Mouse (Mus musculus): Measurements from ENCODE around the gene Kcnj5. TPM values are rescaled to one million over a fixed set of nuclear protein-coding genes. Genes with fewer than 3 reads are reported as not detected.

The Kcnj5 gene
- polyA plus RNA-seq, 1 experiment from 2014 or later: 1.6 TPM

GRCm38 (mm10) chr9:32340831-32341230, 3.3 kb downstream of the Kcnj5 start:
- Histone ChIP-seq H3K4me3 (ENCODE audit: low read depth, low read length) (no peak overlapping the region), H3K4me1 (ENCODE audit: control insufficient read depth, low read depth, low read length) (peaks cover 10% of the 10 kb centered on the region), H3K36me3 (ENCODE audit: control insufficient read depth, insufficient read depth) (no peaks in the 10 kb centered on the region), H3K9me3 (replicated peaks; ENCODE audit: control insufficient read depth, low read length) (no peaks in the 10 kb centered on the region), H3K27me3 (ENCODE audit: control insufficient read depth, insufficient read depth, low read depth, low read length) (peaks cover 25% of the 10 kb centered on the region), H3K4me2 (ENCODE audit: low read depth, low read length) (no peak overlapping the region), H3K27ac (ENCODE audit: low read length) (no peak overlapping the region), H3K9ac (ENCODE audit: low read depth, low read length) (no peak overlapping the region)
- ATAC-seq (ENCODE audit: low read depth): 0 out of 2 replicates have a peak, but pooled peaks have one; percentile 45
- 10% methylated on average over 5 of the region's 5 CpGs for WGBS (ENCODE audit: insufficient replicate concordance)

GRCm38 (mm10) chr9:32335389-32336150, 8.6 kb downstream of the Kcnj5 start:
- no peaks in the 10 kb centered on the region for H3K9me3 ChIP-seq (replicated peaks; ENCODE audit: control insufficient read depth, low read length)
- no peak overlapping the region for H3K27ac ChIP-seq (ENCODE audit: low read length)
- ATAC-seq (ENCODE audit: low read depth): peak; percentile 54
- H3K9ac ChIP-seq (ENCODE audit: low read depth, low read length): no peak overlapping the region
- WGBS (ENCODE audit: insufficient replicate concordance): 54% methylated on average over 13 of the region's 13 CpGs
- H3K4me1 ChIP-seq (ENCODE audit: control insufficient read depth, low read depth, low read length): peaks cover 2% of the 10 kb centered on the region
- H3K4me2 ChIP-seq (ENCODE audit: low read depth, low read length): no peak overlapping the region
- no peaks in the 10 kb centered on the region for H3K27me3 ChIP-seq (ENCODE audit: control insufficient read depth, insufficient read depth, low read depth, low read length)
- H3K36me3 ChIP-seq (ENCODE audit: control insufficient read depth, insufficient read depth): no peaks in the 10 kb centered on the region
- no peak overlapping the region for H3K4me3 ChIP-seq (ENCODE audit: low read depth, low read length)

DNA sequence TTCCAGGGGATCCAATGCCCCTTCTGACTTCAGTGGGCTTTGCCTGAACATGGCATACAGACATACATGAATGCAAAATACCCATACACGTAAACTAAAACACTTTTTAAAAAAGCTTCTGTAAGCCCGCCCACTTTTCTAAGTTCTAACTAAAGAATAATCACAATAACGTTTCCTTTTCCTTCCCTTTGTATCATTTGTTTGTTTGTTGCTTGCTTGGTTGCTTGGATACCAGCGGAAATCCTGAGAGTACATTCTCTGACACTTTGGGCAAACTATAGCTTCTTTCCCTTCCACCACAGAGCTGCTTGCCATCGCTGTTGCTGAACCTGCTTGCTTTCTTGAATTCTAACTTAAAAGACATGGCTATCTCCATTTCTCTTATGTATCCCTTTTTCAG, 13.0 kb downstream of the Kcnj5 start:
- Histone ChIP-seq H3K4me3 (ENCODE audit: low read depth, low read length) (no peak overlapping the region), H3K4me1 (ENCODE audit: control insufficient read depth, low read depth, low read length) (no peaks in the 10 kb centered on the region; the same call in 1 of the 2 replicates), H3K9me3 (replicated peaks; ENCODE audit: control insufficient read depth, low read length) (no peaks in the 10 kb centered on the region), H3K27ac (ENCODE audit: low read length) (no peak overlapping the region), H3K27me3 (ENCODE audit: control insufficient read depth, insufficient read depth, low read depth, low read length) (no peaks in the 10 kb centered on the region), H3K4me2 (ENCODE audit: low read depth, low read length) (no peak overlapping the region), H3K9ac (ENCODE audit: low read depth, low read length) (no peak overlapping the region), H3K36me3 (ENCODE audit: control insufficient read depth, insufficient read depth) (no peaks in the 10 kb centered on the region)
- ATAC-seq (ENCODE audit: low read depth): no peak
- WGBS (ENCODE audit: insufficient replicate concordance): 58% methylated on average over 5 of the region's 5 CpGs

DNA sequence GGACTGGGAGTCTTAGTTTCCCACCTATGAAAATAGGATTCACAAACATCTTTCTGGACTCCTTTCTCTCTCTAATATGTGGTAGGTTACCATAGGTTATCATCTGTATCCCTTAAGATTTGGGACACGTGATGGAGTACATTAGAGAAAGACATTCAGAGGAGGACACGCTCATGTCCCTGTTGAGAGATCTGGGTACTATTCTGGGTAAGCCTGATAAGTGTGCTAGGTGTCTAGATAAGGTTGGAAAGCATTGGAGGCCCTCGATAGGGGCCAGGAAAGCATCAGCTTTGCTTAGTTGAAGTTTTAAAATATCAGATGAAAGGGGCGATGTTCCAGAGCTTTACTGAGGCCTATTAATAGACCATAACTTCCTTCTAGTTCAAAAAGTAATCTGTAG, 15.4 kb downstream of the Kcnj5 start:
- 30% methylated on average over 4 of the region's 4 CpGs for WGBS (ENCODE audit: insufficient replicate concordance)
- peak; percentile 56 for ATAC-seq (ENCODE audit: low read depth)
- no peaks in the 10 kb centered on the region; the same call in 1 of the 2 replicates for H3K4me1 ChIP-seq (ENCODE audit: control insufficient read depth, low read depth, low read length)

GRCm38 (mm10) chr9:32323610-32324009, 20.5 kb downstream of the Kcnj5 start:
- Histone ChIP-seq H3K4me2 (ENCODE audit: low read depth, low read length) (no peak overlapping the region), H3K36me3 (ENCODE audit: control insufficient read depth, insufficient read depth) (no peaks in the 10 kb centered on the region), H3K27me3 (ENCODE audit: control insufficient read depth, insufficient read depth, low read depth, low read length) (no peaks in the 10 kb centered on the region), H3K9ac (ENCODE audit: low read depth, low read length) (no peak overlapping the region), H3K4me1 (ENCODE audit: control insufficient read depth, low read depth, low read length) (no peaks in the 10 kb centered on the region; the same call in 1 of the 2 replicates), H3K27ac (ENCODE audit: low read length) (no peak overlapping the region), H3K4me3 (ENCODE audit: low read depth, low read length) (no peak overlapping the region), H3K9me3 (replicated peaks; ENCODE audit: control insufficient read depth, low read length) (no peaks in the 10 kb centered on the region)
- no peak for ATAC-seq (ENCODE audit: low read depth)
- 50% methylated on average over 7 of the region's 7 CpGs for WGBS (ENCODE audit: insufficient replicate concordance)

More for the DNA sequence above, 15.4 kb downstream of the Kcnj5 start:
- no peaks in the 10 kb centered on the region for H3K27me3 ChIP-seq (ENCODE audit: control insufficient read depth, insufficient read depth, low read depth, low read length)
- no peak overlapping the region for H3K9ac ChIP-seq (ENCODE audit: low read depth, low read length)
- no peak overlapping the region for H3K27ac ChIP-seq (ENCODE audit: low read length)
- H3K36me3 ChIP-seq (ENCODE audit: control insufficient read depth, insufficient read depth): no peaks in the 10 kb centered on the region
- H3K9me3 ChIP-seq (replicated peaks; ENCODE audit: control insufficient read depth, low read length): no peaks in the 10 kb centered on the region
- H3K4me2 ChIP-seq (ENCODE audit: low read depth, low read length): no peak overlapping the region
- no peak overlapping the region for H3K4me3 ChIP-seq (ENCODE audit: low read depth, low read length)

DNA sequence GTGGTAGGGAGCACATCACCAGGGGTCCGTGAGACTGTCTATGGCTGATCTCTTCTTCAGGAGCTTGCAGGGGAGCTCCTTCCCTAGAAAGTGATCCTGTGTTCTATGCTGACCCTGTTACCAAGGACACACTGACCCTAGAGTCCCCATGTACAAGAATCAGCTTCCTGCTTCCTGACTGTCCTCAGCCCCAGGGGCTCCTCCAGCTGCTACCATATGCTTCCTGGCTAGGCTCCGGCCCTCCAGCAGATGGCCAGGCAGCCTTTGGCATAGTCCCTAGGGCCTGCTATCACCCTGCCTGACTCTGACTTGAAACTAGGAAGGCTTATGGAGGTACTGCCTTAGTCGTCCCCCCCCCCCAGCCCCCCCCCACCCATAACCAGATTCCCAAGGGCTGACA, 24.0 kb downstream of the Kcnj5 start:
- no peak overlapping the region for H3K27ac ChIP-seq (ENCODE audit: low read length)
- H3K9me3 ChIP-seq (replicated peaks; ENCODE audit: control insufficient read depth, low read length): no peaks in the 10 kb centered on the region
- no peak overlapping the region for H3K9ac ChIP-seq (ENCODE audit: low read depth, low read length)
- WGBS (ENCODE audit: insufficient replicate concordance): 54% methylated on average over 3 of the region's 3 CpGs
- no peak overlapping the region for H3K4me2 ChIP-seq (ENCODE audit: low read depth, low read length)
- H3K4me1 ChIP-seq (ENCODE audit: control insufficient read depth, low read depth, low read length): no peaks in the 10 kb centered on the region
- no peaks in the 10 kb centered on the region for H3K27me3 ChIP-seq (ENCODE audit: control insufficient read depth, insufficient read depth, low read depth, low read length)
- H3K4me3 ChIP-seq (ENCODE audit: low read depth, low read length): no peak overlapping the region
- ATAC-seq (ENCODE audit: low read depth): peak; percentile 13; the same call in 1 of the 2 replicates
- no peaks in the 10 kb centered on the region for H3K36me3 ChIP-seq (ENCODE audit: control insufficient read depth, insufficient read depth)

DNA sequence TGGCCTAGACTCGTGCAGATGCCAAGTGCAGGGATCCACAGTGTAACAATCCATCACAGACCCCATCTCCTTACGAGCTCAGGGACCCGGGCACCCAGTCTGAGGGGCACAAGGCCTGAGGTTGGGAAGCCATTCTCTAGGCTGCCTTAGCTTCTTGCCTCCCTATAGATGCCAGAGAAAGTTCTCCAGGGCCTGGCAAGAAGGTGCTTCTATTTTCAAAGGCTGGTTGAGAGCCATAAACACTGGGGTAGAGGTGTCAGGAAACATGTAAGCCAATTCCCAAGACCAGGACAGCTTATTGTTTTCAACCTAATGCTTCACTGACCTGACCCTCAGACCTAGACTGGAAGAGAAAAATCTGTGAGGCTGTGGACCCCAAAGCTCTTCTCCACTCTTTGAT, 28.2 kb downstream of the Kcnj5 start:
- H3K4me3 ChIP-seq (ENCODE audit: low read depth, low read length): no peak overlapping the region
- 66% methylated on average over 3 of the region's 3 CpGs for WGBS (ENCODE audit: insufficient replicate concordance)
- H3K36me3 ChIP-seq (ENCODE audit: control insufficient read depth, insufficient read depth): no peaks in the 10 kb centered on the region
- no peak overlapping the region for H3K9ac ChIP-seq (ENCODE audit: low read depth, low read length)
- H3K27me3 ChIP-seq (ENCODE audit: control insufficient read depth, insufficient read depth, low read depth, low read length): no peaks in the 10 kb centered on the region
- H3K9me3 ChIP-seq (replicated peaks; ENCODE audit: control insufficient read depth, low read length): no peaks in the 10 kb centered on the region
- H3K4me2 ChIP-seq (ENCODE audit: low read depth, low read length): no peak overlapping the region
- no peak for ATAC-seq (ENCODE audit: low read depth)
- no peak overlapping the region for H3K27ac ChIP-seq (ENCODE audit: low read length)
- no peaks in the 10 kb centered on the region for H3K4me1 ChIP-seq (ENCODE audit: control insufficient read depth, low read depth, low read length)

GRCm38 (mm10) chr9:32314071-32314470, 30.1 kb downstream of the Kcnj5 start:
- H3K4me2 ChIP-seq (ENCODE audit: low read depth, low read length): no peak overlapping the region
- no peaks in the 10 kb centered on the region for H3K4me1 ChIP-seq (ENCODE audit: control insufficient read depth, low read depth, low read length)
- no peak overlapping the region for H3K27ac ChIP-seq (ENCODE audit: low read length)
- no peaks in the 10 kb centered on the region for H3K9me3 ChIP-seq (replicated peaks; ENCODE audit: control insufficient read depth, low read length)
- H3K9ac ChIP-seq (ENCODE audit: low read depth, low read length): no peak overlapping the region
- no peaks in the 10 kb centered on the region for H3K36me3 ChIP-seq (ENCODE audit: control insufficient read depth, insufficient read depth)
- 30% methylated on average over 3 of the region's 3 CpGs for WGBS (ENCODE audit: insufficient replicate concordance)
- ATAC-seq (ENCODE audit: low read depth): no peak
- no peaks in the 10 kb centered on the region for H3K27me3 ChIP-seq (ENCODE audit: control insufficient read depth, insufficient read depth, low read depth, low read length)
- no peak overlapping the region for H3K4me3 ChIP-seq (ENCODE audit: low read depth, low read length)

DNA sequence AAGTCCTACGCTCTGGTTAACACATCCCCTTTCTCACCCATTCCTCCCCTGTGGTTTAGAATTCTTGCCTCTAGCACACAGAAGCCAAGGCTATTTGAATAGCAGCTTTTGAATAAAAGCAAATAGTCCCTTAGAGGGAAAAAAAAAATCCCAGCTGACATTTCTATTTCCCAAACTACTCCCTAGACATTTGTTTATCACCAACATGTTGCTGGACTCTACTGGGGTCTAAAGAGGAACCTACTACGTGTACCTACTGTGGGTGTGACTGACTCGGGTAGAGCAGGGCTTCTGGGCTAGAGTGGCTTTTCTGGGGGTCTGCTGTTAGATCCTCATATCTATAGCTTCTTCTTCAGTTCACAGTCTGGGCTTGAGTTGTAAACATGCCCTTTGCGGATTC, 31.9 kb downstream of the Kcnj5 start:
- H3K9me3 ChIP-seq (replicated peaks; ENCODE audit: control insufficient read depth, low read length): no peaks in the 10 kb centered on the region
- no peaks in the 10 kb centered on the region for H3K27me3 ChIP-seq (ENCODE audit: control insufficient read depth, insufficient read depth, low read depth, low read length)
- no peak overlapping the region for H3K9ac ChIP-seq (ENCODE audit: low read depth, low read length)
- no peaks in the 10 kb centered on the region for H3K4me1 ChIP-seq (ENCODE audit: control insufficient read depth, low read depth, low read length)
- ATAC-seq (ENCODE audit: low read depth): no peak
- no peak overlapping the region for H3K4me2 ChIP-seq (ENCODE audit: low read depth, low read length)
- 39% methylated on average over 4 of the region's 4 CpGs for WGBS (ENCODE audit: insufficient replicate concordance)
- H3K27ac ChIP-seq (ENCODE audit: low read length): no peak overlapping the region
- no peak overlapping the region for H3K4me3 ChIP-seq (ENCODE audit: low read depth, low read length)
- H3K36me3 ChIP-seq (ENCODE audit: control insufficient read depth, insufficient read depth): no peaks in the 10 kb centered on the region

Data from liver, embryonic 16.5 days (tissue).